Mouse (Mus musculus): ENCODE results near the gene Nol11.
A peak's percentile ranks its signal among the peaks of the same experiment; 100 is the strongest.
"Not testable (repeated sequence)": the region's sequence is repeated elsewhere in the genome, so short reads cannot be mapped to it uniquely, and the experiment has no call there.

The Nol11 gene

GRCm38 (mm10) chr11:107156977-107157642 is 32.1 kb downstream of the Nol11 start:
- ATAC-seq (ENCODE audit: insufficient number of reproducible peaks, low FRiP score, low TSS enrichment), result no peak

DNA sequence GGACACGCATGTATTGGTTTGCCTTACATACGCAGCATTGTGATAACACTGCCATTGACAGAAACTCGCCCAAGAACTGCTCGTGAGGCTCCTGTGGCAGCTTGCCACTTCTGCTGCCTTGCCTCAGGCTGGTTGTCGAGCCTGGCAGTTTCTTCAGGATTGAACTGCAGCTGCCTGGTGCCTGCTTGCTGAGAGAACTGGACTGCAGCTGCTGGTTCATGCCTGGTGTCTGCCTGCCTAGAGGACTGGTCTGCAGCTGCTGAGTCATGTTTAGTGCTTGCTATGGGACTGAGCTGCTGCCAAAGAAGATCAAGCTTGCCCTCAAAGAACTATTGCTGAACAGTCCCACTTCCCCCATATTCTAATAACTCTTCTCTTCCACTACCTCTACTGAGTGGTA is 33.9 kb downstream of the Nol11 start:
- no peak for ATAC-seq (ENCODE audit: insufficient number of reproducible peaks, low FRiP score, low TSS enrichment)

GRCm38 (mm10) chr11:107154431-107154830 is 34.8 kb downstream of the Nol11 start:
- ATAC-seq (ENCODE audit: insufficient number of reproducible peaks, low FRiP score, low TSS enrichment), result no peak

- no peak for ATAC-seq (ENCODE audit: insufficient number of reproducible peaks, low FRiP score, low TSS enrichment)
Observed at GRCm38 (mm10) chr11:107153645-107154044, 35.5 kb downstream of the Nol11 start.

- ATAC-seq (ENCODE audit: insufficient number of reproducible peaks, low FRiP score, low TSS enrichment), result no peak
Observed at GRCm38 (mm10) chr11:107151809-107152208, 37.4 kb downstream of the Nol11 start.

GRCm38 (mm10) chr11:107143956-107144355 is 45.2 kb downstream of the Nol11 start:
- ATAC-seq (ENCODE audit: insufficient number of reproducible peaks, low FRiP score, low TSS enrichment), result not testable (repeated sequence)

DNA sequence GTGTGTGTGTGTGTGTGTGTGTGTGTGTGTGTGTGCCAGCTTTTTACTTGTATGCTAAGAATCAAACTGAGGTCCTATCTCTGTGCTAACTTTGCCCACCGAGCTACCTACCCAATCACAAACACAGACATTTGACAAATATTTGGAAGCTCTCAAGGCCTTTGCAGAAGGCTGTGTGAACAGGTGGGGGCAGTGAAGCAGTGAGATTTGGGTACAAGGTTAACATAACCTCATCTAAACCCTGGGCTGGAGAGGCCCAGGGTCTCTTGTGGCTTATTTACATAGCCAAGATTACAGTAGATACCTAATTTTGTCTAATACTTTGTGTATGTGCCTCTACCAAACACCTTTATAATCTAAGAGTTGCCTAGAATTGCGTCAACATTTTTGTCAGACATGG is 46.8 kb downstream of the Nol11 start:
- no peak for ATAC-seq (ENCODE audit: insufficient number of reproducible peaks, low FRiP score, low TSS enrichment)

- no peak for ATAC-seq (ENCODE audit: insufficient number of reproducible peaks, low FRiP score, low TSS enrichment)
Observed at GRCm38 (mm10) chr11:107140756-107141155, 48.4 kb downstream of the Nol11 start.

GRCm38 (mm10) chr11:107138633-107139032 is 50.5 kb downstream of the Nol11 start:
- no peak for ATAC-seq (ENCODE audit: insufficient number of reproducible peaks, low FRiP score, low TSS enrichment)

- no peak for ATAC-seq (ENCODE audit: insufficient number of reproducible peaks, low FRiP score, low TSS enrichment)
Observed at GRCm38 (mm10) chr11:107137593-107137992, 51.6 kb downstream of the Nol11 start.

DNA sequence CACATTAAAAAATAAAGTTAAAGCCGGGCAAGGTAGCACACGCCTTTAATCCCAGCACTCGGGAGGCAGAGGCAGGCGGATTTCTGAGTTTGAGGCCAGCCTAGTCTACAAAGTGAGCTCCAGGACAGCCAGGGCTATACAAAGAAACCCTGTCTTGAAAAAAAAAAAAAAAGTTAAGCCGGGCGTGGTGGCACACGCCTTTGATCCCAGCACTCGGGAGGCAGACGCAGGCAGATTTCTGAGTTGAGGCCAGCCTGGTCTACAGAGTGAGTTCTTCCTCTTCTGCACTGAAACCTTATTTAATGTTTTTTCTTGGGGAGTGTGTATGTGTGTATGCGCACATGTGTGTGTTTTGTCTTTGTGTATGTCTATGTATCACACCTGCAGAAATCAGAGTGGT is 52.7 kb downstream of the Nol11 start:
- ATAC-seq (ENCODE audit: insufficient number of reproducible peaks, low FRiP score, low TSS enrichment), result not testable (repeated sequence)

GRCm38 (mm10) chr11:107135741-107136140 is 53.4 kb downstream of the Nol11 start:
- ATAC-seq (ENCODE audit: insufficient number of reproducible peaks, low FRiP score, low TSS enrichment), result no peak

- peak; percentile 46; the same call in 1 of the 2 replicates for ATAC-seq (ENCODE audit: insufficient number of reproducible peaks, low FRiP score, low TSS enrichment)
Observed at GRCm38 (mm10) chr11:107132426-107132825, 56.8 kb downstream of the Nol11 start.

DNA sequence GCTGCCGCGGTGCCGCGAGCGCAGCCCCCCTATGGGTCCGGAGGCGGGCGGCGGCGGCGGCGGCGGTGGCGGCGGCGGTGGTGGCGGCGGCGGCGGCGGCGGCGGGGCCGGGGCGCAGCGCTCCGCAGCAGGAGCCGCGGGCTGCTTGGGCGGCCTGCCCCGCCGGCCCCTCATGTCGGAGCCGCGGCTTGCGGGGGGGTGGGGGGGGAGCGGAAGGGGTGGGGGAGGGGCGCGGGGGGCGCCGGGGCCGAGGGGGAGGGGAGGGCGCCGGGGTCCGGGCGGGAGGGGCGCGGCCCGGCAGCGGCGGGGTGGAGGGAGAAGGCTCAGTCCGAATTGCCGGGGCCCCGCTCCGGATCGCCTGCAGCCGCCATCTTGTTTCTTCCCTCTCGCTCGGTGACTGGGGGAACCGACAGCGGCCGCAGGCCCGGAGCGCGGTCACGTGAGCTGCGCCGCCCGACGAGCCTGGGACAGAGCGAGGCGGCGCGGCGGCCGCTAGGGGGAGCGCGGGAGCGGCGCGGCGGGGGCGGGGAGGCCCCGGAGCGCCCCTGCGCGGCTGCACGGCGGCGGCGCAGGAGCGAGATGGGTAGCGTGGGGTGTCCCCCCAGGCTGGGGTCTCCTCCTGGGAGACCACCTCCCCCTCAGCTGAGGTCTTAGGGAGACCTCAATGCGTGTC is 57.3 kb downstream of the Nol11 start, which contains the start of gene Bptf:
TSS of gene Bptf (minus strand) at position 379 of the 673 bp plus-strand sequence.
- peak; percentile 92 for ATAC-seq (ENCODE audit: insufficient number of reproducible peaks, low FRiP score, low TSS enrichment)

DNA sequence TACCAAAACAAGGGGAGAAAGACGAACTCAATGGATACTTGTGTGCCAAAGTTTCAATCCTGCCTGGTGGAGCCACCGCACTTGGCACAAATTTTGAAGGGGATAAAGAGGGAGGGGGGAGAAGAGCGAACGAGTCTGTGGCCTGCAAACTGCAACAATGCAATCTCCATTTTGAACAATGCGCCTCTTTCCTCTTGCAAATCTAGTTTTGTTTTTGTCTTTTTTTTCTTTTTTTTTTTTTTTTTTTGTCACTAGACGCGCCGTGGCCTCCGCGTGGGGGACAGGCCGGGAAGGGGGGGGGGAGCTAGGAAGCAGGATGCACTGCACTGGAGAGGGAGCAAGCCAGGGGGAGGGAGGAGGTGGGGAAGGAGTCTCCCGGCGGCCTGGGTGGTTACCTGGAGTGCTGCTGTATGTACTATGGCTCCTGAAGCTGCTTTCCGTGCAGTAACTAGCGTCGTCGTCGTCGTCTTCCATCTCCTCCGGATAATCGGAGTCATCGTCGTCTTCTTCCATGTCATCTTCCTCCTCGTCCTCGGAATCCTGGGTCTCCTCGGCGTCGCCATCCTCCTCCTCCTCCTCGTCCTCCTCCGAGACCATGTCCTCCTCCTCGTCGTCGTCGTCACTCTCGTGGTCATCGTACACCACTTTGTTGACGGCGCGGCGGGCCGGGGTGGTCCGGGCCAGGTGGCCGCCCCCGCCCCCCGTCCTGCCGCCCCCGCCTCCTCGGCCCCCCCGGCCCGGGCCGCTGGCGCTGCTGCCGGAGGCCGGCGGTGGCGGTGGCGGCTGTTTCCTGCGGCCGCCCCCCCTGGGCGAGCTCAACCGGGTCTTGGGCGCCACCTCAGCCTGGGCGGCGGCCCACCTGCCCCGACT is 58.1 kb downstream of the Nol11 start:
- ATAC-seq (ENCODE audit: insufficient number of reproducible peaks, low FRiP score, low TSS enrichment), result peak; percentile 61; the same call in 1 of the 2 replicates

DNA sequence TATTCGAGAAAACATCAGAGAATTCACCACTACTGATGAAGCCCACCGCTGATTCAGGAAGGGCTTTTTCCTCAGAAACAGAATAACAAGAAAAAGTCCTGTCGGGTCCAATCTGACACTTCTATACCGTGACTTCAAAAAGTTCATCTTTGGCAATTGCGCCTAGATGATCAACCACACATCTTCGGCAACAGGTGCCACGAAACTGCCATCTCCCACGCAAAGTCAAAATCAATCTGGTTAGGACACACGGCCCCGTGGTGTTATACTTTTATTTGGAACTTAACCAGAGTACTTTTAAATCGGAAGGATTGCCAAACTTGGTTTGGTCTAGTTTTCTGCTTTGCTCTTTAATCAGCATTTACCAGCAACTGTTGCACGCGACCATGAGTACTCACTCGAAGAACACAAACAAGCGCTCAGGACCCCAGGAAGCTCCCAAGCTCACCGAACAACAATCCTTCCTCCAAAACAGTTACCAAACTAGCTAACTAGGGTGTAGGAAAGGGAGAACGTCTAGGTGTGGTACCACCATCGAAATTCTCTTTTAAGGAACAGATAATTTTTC is 58.9 kb downstream of the Nol11 start:
- ATAC-seq (ENCODE audit: insufficient number of reproducible peaks, low FRiP score, low TSS enrichment), result no peak

- ATAC-seq (ENCODE audit: insufficient number of reproducible peaks, low FRiP score, low TSS enrichment), result no peak
Observed at GRCm38 (mm10) chr11:107129641-107130040, 59.5 kb downstream of the Nol11 start.

DNA sequence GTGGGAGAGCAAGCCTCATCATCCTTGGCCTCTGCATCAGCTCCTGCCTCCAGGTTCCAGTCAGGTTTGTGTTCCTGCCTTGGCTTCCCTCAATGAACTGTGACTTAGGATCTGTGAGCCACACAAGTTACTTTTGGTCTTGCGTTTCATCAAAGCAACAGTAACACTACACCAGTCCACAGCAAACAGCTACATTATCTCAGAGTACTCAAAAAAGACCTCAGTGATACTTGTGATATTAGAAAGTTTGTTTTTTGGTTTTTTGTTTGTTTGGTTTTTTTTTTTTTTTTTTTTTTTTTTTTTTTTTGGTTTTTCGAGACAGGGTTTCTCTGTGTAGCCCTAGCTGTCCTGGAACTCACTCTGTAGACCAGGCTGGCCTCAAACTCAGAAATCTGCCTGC is 62.5 kb downstream of the Nol11 start:
- not testable (repeated sequence) for ATAC-seq (ENCODE audit: insufficient number of reproducible peaks, low FRiP score, low TSS enrichment)

DNA sequence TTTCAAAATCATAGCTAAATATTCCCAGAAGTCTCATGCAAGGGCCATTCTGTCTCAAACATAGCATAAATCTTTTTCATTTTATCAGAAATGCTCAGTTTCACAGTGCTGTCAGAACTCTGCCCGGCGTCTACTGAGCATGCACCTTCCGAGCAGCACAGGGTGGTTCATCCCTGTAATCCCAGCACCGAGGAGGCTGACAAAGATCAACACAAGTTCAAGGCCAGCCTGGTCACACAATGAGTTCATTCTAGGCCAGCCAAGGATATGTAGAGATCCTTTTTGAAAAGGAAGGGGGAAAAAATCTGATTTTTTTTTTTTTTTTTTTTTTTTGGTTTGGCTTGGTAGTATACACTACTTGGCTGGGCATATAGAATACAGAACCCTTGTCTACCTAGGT is 64.2 kb downstream of the Nol11 start:
- ATAC-seq (ENCODE audit: insufficient number of reproducible peaks, low FRiP score, low TSS enrichment), result no peak

DNA sequence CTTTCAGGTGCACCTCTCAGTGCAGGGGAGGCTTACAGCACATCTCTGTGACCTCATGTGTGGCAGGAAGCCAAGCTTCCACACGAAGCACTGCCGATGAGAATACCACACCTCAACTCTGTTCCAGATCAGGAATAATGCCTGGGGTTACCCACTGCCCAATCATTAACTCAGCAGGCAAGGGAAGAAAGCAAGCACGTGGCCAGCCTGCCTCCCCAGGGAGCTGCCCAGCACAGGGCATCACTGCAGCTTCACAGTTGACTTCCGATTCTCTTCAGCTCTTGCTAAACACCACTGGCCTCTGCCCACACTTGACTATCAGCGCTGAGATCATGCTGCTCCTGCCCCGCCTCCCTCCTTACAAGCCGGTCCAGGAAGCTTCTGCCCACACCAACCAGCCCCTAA is 64.9 kb downstream of the Nol11 start:
- 0 out of 2 replicates have a peak, but pooled peaks have one; percentile 31 for ATAC-seq (ENCODE audit: insufficient number of reproducible peaks, low FRiP score, low TSS enrichment)

DNA sequence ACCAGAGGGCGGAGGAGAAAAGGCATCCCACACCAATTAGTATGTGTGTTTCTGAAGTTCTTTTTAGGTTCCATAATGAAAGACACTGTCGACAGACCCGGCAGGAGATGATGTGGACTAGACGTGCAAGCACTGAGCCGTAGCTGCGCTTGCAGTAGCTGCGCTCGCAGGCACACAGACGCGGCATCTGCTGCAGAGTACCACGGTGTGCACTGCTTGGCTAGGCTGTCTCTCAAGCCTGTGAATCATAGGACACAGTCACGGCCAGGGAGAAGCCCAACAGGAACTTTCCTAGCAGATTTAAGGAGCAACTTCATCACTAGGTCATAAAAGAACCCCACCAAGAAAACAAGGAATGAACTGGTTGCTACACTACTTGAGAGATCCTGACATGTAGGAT is 71.4 kb downstream of the Nol11 start:
- ATAC-seq (ENCODE audit: insufficient number of reproducible peaks, low FRiP score, low TSS enrichment), result no peak

Measured in cerebellum, adult (tissue).